Mouse (Mus musculus) c-Kit-positive CD71-positive TER-119-negative erythroid progenitor cells, embryonic 14.5 days (primary cell): Measurements from ENCODE around the gene 4930447C04Rik.

Experiments used
- DNase-seq: peaks from one replicate; pipeline ENCODE4 v3.0.0-alpha.2; 2013; ENCODE audit warnings: low read depth

4930447C04Rik gene

DNA sequence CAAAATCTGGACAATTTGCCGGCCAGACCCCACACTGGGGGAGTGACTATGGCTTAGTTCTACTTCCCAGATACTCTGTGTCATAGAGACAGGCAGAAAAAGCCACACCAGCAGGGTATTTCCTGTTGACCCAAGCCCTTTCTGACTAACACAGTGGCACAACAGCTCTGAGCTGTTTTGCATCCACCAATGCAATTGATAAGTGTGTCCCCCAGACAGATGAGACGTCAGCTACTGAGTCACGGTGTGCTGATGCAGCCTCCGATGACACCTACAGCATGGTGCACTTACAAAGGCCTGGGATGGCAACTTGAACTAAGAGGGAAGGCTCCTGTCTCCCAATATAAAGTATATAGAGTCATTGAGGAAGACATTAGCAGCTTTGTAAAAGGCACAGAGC lies 103.3 kb downstream of the 4930447C04Rik start:
- DNase-seq: no peak

- no peak for DNase-seq
Measured at GRCm38 (mm10) chr12:72835518-72836015, 105.0 kb downstream of the 4930447C04Rik start.

DNA sequence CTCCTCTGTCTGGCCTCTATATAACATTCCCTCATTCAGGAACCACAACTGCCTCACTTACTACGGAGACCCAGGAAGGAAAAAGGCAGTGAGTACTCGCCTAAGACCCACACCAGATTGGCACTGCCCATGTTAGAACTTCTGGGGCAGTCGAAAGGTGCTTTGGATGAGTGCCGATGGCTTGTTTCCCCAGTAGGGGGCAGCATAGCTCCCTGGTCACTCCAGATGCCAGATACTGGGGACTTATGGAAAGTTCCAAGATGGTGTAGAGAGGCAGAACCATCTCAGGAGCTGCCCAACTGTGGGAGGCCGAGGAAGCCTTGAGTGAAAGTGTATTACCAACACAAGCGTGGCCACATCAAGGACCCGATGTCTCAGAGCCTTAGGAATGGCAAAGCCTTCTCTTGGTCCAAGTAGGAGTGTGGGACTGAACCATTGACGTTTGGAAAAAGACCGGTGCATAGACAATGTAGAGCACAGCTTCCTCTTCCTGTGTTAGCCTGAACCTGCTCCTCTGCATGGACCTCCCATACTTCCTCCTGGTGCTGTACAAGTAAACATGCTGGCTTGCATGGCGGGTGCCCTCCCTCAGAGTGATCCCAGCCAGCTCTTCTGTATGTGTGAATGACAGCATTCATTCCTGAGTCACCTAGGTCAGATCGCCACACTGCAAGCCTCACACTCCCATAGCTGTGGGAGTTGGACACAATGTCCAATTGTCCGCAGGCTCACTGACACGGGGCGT lies 105.6 kb downstream of the 4930447C04Rik start:
- no peak for DNase-seq

DNA sequence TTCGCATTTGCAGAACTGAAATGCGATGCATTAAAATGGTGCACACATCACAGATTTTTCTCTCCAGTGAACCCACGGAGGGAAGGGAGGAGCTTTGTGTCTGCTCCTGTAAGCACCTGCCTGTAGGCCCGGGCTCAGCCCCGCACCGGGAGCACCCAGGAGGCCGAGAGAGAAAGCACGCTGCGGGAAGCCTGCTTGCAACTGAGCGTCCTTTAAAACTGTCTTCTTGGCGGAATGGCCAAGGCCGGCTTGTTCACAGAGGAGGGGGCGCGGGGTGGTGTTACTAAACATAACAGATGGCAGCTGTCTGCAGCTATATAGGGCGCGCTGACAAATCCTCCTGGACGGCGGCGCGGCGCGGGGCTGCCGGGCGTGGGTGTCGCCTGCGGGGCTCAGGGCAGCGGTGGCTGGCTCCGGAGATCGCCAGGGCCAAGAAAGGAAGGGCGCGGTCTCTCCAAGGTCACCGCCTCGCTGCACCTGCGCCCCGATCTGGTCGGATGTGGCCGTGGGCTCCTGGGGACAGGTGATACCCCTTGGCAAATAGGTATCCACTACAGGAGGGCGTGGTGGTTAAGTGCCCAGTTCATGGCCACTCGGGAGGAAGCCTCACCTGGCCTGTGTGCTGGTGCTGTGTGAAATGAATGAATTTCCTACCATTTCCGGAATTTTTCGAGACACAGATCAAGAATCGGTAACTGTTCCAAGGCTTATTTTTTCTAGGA lies 108.7 kb downstream of the 4930447C04Rik start:
- no peak for DNase-seq
